Mouse (Mus musculus) T-cell, adult 2 months (primary cell): ENCODE data around the gene Strada.

ENCODE experiments used
- DNase-seq: peaks from one replicate; pipeline ENCODE4 v3.0.0; 2022; ENCODE audit warnings: low spot score

Strada gene

DNA sequence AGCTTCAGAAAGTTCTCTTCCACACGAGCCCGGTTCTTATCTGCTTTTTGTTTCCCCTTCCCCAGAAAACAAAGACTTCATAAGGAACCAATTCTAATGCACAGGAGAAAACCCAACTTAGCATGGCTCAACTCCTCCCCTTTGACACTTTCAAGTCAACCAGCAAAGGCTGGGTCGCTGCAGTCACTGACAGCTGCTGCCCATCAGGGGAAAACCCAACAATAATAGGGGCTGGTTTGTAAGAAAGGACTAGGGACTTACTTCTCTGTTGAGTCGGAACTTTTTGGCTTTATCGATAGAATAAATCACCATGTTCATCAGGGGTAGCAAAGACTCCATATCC is at the start of gene Strada:
TSS of gene Strada (minus strand) at position 46 of the 343 bp plus-strand sequence.
- DNase-seq = peak; percentile 34

GRCm38 (mm10) chr11:106249326-106249725 is 47.4 kb upstream of the Strada start:
- no peak for DNase-seq

- peak; percentile 40 for DNase-seq
These were observed 44.9 kb upstream of the Strada start for GRCm38 (mm10) chr11:106246834-106247233.

DNA sequence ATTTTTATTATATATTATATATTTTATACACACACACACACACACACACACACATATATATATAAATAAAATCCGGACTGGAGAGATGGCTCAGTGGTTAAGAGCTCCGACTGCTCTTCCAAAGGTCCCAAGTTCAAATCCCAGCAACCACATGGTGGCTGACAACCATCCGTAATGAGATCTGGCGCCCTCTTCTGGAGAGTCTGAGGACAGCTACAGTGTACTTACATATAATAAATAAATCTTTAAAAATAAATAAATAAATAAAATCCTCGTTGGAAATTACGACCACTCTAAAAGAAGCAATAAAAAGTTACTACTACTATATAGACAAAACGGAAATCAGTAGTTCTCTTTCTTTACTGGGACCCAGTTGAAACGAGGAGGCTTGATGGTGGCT is 32.0 kb upstream of the Strada start:
- peak; percentile 27 for DNase-seq

GRCm38 (mm10) chr11:106220603-106221002 is 18.6 kb upstream of the Strada start:
- no peak for DNase-seq

GRCm38 (mm10) chr11:106216730-106217490 is 14.9 kb upstream of the Strada start, which contains the start of gene Ddx42:
Gene Ddx42 (plus strand): TSS chr11:106216926.
- DNase-seq = peak; percentile 93

GRCm38 (mm10) chr11:106215927-106216729 is 14.2 kb upstream of the Strada start, which contains the start of gene Ccdc47:
Gene Ccdc47 (minus strand): TSS chr11:106216344.
- peak; percentile 97 for DNase-seq

DNA sequence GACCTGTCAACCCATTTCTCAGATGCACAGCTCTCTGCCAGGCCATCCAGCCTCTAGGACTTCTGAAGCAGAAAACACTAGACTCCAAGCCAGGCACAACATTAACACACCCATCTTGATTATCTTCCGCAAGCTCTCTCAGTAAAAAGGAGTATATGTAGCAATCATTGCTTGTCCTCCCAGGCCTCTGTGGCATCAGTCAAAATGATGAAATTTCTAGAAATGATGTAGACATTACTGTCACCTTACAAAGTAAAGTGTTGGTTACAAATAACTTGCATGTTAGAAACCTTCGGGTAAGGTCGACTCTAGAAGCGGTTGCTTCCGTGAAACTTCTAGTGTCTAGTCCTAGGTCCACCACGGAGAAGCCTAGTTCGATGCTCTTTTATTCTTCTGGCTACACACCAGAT is 13.5 kb upstream of the Strada start:
- no peak for DNase-seq

- no peak for DNase-seq
These were observed 12.9 kb upstream of the Strada start for GRCm38 (mm10) chr11:106214856-106215255.

GRCm38 (mm10) chr11:106212771-106213170 is 10.8 kb upstream of the Strada start:
- no peak for DNase-seq

GRCm38 (mm10) chr11:106201337-106202122 is 438 bp downstream of the Strada start:
- peak; percentile 33 for DNase-seq

DNA sequence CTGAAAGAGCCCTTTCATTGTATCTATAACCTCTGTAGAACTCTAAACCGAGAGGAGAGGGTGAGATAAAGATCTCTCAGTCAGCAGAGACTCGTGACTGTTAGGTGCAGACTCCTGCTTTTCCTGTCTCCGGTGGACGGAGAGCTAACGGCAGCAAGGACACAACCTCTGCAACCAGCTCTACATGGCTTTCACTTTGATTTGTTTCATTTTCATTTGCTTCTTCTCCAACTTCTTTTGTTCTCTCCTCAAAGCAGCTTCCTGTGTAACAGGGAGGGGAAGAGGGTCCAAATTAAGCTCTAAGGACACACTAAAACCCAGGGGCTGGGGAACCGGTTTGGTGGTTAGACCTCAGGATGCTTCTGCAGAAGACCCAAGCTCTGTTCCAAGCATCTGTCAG is 1.2 kb downstream of the Strada start:
- DNase-seq = peak; percentile 33

DNA sequence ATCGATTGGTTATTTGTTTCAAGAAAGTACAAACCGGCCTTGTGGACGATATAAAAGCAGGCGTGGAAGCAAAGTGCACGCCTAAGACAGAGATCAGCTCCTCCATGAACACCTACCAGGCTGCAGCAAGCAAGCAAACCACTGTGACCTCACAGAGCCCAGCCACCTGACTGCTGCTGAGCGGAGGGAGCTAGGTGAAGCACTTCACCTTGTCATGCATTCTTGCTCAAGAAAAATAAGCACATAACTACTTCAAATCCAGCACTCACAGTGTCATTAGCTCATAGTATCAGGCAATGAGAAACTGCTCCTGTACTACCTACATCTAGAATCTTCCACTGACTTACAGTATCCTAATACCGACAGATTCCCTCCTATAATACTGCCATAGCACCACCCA is 2.0 kb downstream of the Strada start:
- peak; percentile 42 for DNase-seq

- DNase-seq = no peak
These were observed 3.7 kb downstream of the Strada start for GRCm38 (mm10) chr11:106198277-106198676.

DNA sequence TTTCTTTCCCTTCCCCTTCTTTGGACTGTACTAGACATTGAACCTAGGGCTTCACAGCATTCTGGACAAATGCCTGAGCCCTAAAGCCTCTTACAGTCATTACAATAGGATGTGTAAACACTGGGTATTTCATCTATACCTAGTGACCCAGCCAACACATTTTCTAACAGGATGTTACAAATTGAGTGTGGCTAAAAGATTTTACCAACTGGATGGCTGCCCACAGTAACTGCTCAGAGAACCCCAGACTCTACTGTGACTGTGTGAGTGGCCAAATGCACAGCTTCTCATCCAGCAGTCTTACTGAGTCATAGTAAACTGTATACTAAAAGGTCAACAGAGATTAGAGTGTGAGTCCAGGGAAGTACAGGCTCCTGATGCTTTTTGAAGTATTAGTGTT is 6.6 kb downstream of the Strada start:
- no peak for DNase-seq

GRCm38 (mm10) chr11:106194891-106195290 is 7.1 kb downstream of the Strada start:
- DNase-seq = no peak

DNA sequence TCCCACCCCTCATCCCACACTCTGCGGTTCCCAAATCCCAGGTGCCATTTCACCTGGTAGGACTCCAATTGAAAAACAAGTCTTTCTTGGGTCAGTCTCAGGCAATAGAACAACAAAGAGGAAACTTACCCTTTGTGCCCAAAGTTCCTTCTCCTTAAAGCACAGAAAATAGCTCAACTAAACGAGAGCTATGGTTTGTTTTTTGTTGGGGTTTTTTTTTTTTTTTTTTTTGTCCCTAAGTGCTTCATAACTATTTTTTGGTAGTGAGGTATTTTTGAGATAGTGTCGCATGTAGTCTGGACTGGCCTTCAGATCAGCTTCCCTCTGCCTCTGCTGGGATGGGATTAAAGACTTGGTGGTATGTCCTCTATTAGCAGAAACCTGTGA is 7.8 kb downstream of the Strada start:
- DNase-seq = no peak

GRCm38 (mm10) chr11:106193371-106194154 is 8.4 kb downstream of the Strada start:
- peak; percentile 97 for DNase-seq

- peak; percentile 16 for DNase-seq
These were observed 9.2 kb downstream of the Strada start for GRCm38 (mm10) chr11:106192657-106193370.

GRCm38 (mm10) chr11:106192241-106192640 is 9.7 kb downstream of the Strada start:
- no peak for DNase-seq

DNA sequence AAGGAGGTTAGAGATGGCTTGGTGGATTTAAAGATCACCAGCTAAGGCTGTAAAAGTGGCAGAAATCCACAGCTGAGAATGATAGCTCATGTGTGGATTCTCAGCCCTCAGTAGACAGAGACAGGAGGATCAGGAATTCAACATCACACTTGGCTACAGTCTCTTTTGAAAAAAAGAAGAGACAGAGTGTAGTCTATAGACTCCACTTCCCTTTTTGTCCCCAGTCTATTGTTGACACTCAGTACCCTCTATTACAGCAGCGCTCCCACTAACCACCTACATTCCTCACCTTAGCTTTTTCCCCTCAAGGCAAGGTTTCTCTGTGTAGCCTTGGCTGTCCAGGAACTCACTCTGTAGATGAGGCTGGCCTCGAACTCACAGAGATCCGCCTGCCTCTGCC is 10.3 kb downstream of the Strada start:
- no peak for DNase-seq
